Mouse (Mus musculus) myocyte (in vitro differentiated cells): ENCODE data around the gene Clptm1. TPM values are rescaled to one million over a fixed set of nuclear protein-coding genes. Genes with fewer than 3 reads are reported as not detected.

Experiments used
- H3K27me3 ChIP-seq: one replicate; pipeline ENCODE4 v1.6.1; 2011; ENCODE audit not compliant: control insufficient read depth, insufficient read depth, insufficient read length
- H3K36me3 ChIP-seq: one replicate; pipeline ENCODE4 v1.6.1; 2011; ENCODE audit not compliant: control insufficient read depth, insufficient read depth
- H3K4me2 ChIP-seq: one replicate; pipeline ENCODE4 v1.6.1; 2011; ENCODE audit warnings: low read depth, control low read depth
- H3K4me3 ChIP-seq: one replicate; pipeline ENCODE4 v1.5.1; 2011; ENCODE audit warnings: mild to moderate bottlenecking, control low read depth, moderate library complexity
- H3K79me2 ChIP-seq: one replicate; pipeline ENCODE4 v1.6.1; 2011; ENCODE audit not compliant: control insufficient read depth, insufficient read depth
- H3ac ChIP-seq: one replicate; pipeline ENCODE4 v1.6.1; 2011; ENCODE audit not compliant: control insufficient read depth, insufficient read length
- CEBPB ChIP-seq: IDR thresholded peaks from 2 replicates; pipeline ENCODE4 v1.6.1; 2011; ENCODE audit warnings: mild to moderate bottlenecking, moderate library complexity; ENCODE audit not compliant: poor library complexity, insufficient read depth, severe bottlenecking
- E2F4 ChIP-seq: IDR thresholded peaks from one replicate; pipeline ENCODE4 v1.6.1; 2011; ENCODE audit warnings: mild to moderate bottlenecking, control low read depth, moderate library complexity; ENCODE audit not compliant: insufficient read depth
- MAX ChIP-seq: IDR thresholded peaks from one replicate; pipeline ENCODE4 v1.6.1; 2011; ENCODE audit warnings: low read depth, mild to moderate bottlenecking, control low read depth
- MYOD1 ChIP-seq, 3 experiments: IDR thresholded peaks; one replicate each; pipeline ENCODE4 v1.6.1; 2011; ENCODE audit warnings: control low read depth in 2 of 3, low read depth in 2 of 3, mild to moderate bottlenecking in 2 of 3, moderate library complexity in 1 of 3; ENCODE audit not compliant: insufficient read length in 2 of 3, control insufficient read depth in 1 of 3
- MYOG ChIP-seq, 3 experiments: IDR thresholded peaks; one replicate each; pipeline ENCODE4 v1.6.1; 2011; ENCODE audit warnings: control low read depth in 2 of 3, low read depth in 2 of 3, mild to moderate bottlenecking in 2 of 3; ENCODE audit not compliant: insufficient read length in 2 of 3, control insufficient read depth in 1 of 3, insufficient read depth in 1 of 3
- POLR2A ChIP-seq: IDR thresholded peaks from one replicate; pipeline ENCODE4 v1.6.1; 2011; ENCODE audit warnings: low read depth, mild to moderate bottlenecking, control low read depth, moderate library complexity; ENCODE audit not compliant: insufficient read length
- POLR2AphosphoS2 ChIP-seq: IDR thresholded peaks from one replicate; pipeline ENCODE4 v1.6.1; 2011; ENCODE audit warnings: low read depth, control low read depth; ENCODE audit not compliant: insufficient read length
- REST ChIP-seq: IDR thresholded peaks from one replicate; pipeline ENCODE4 v1.6.1; 2011; ENCODE audit warnings: mild to moderate bottlenecking, control low read depth, moderate library complexity; ENCODE audit not compliant: insufficient read depth, insufficient read length
- SRF ChIP-seq: IDR thresholded peaks from one replicate; pipeline ENCODE4 v1.6.1; 2011; ENCODE audit warnings: low read depth; ENCODE audit not compliant: control insufficient read depth, insufficient read length
- TCF12 ChIP-seq: IDR thresholded peaks from one replicate; pipeline ENCODE4 v1.6.1; 2011; ENCODE audit warnings: mild to moderate bottlenecking, control low read depth; ENCODE audit not compliant: poor library complexity, insufficient read depth, severe bottlenecking
- TCF3 ChIP-seq: IDR thresholded peaks from one replicate; pipeline ENCODE4 v1.6.1; 2011; ENCODE audit warnings: low read depth, control low read depth; ENCODE audit not compliant: insufficient read length
- USF1 ChIP-seq: IDR thresholded peaks from one replicate; pipeline ENCODE4 v1.6.1; 2011; ENCODE audit warnings: low read depth, mild to moderate bottlenecking, control low read depth, moderate library complexity
- polyA plus RNA-seq: library from polyadenylated mRNA; unstranded; fragments of >200 nt; fragmentation: generic; extraction: Trizol; gene quantifications from one replicate; pipeline ENCODE4 v1.2.1, GENCODE M21; 2012; ENCODE audit warnings: missing spikeins

Gene Clptm1
- polyA plus RNA-seq, 1 experiment: 126 TPM

DNA sequence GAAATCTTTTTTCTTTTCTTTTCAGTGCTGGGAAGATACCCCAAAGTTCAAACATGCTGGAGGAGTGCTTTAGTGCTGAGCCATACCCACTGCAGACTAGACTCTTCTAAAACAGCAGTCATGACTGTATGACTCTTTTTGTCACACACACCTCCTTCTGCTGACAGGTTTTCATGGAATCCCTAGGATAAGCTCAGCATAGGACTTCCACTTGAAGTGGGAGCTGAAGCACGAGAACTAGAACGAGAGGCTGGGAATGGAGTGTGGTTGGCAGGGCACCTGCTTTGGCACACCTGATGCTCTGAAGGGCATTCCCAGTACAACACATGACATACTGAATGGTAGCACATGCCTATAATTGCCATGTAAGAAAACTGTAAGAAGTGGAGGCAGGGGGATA, 12.2 kb downstream of the Clptm1 start:
- H3ac ChIP-seq: no peak overlapping the region
- no peak overlapping the region for H3K4me2 ChIP-seq
- H3K79me2 ChIP-seq: peaks cover 8% of the 10 kb centered on the region
- no peaks in the 10 kb centered on the region for H3K36me3 ChIP-seq
- no peak overlapping the region for H3K4me3 ChIP-seq
- TF ChIP-seq POLR2A: no peak
- no peak for TF ChIP-seq MAX
- no peak for TF ChIP-seq E2F4
- TF ChIP-seq SRF: no peak
- TF ChIP-seq MYOG (IDR thresholded peaks at IDR 0.05; ENCODE audit: control insufficient read depth in 1 of 3, insufficient read depth in 1 of 3, insufficient read length in 2 of 3, low read depth in 2 of 3): no peak
- no peak for TF ChIP-seq TCF3
- no peaks in the 10 kb centered on the region for H3K27me3 ChIP-seq

GRCm38 (mm10) chr7:19651063-19651786, 13.6 kb downstream of the Clptm1 start:
- TF ChIP-seq TCF12: no peak
- TF ChIP-seq MAX: no peak
- TF ChIP-seq SRF: no peak
- no peak for TF ChIP-seq E2F4
- TF ChIP-seq MYOD1 (IDR thresholded peaks at IDR 0.05; ENCODE audit: control insufficient read depth in 1 of 3, insufficient read length in 2 of 3, low read depth in 2 of 3): no peak
- no peak for TF ChIP-seq POLR2A
- no peak for TF ChIP-seq POLR2AphosphoS2
- Histone ChIP-seq H3K36me3 (no peaks in the 10 kb centered on the region), H3K79me2 (no peaks in the 10 kb centered on the region), H3ac (no peak overlapping the region), H3K27me3 (no peaks in the 10 kb centered on the region), H3K4me3 (no peak overlapping the region), H3K4me2 (no peak overlapping the region)

DNA sequence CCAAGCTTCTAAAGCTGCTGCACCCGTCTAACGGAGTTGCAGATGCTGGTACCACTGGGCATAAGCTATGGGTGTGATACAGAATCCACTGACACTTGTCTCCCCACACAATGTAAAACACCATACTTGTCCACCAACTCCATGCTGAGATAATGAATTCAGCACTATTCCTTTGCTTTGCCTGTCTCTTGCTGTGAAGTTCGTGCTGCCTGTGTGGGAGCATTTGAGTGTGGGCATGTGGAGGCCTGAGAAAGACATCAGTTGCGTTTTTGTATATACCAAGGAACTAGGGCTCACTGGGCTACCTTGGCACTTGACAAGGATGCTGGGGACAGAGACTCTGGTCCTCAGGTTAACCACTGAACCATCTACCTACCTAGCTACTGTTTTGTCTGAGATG, 23.6 kb downstream of the Clptm1 start:
- Histone ChIP-seq H3K79me2 (no peaks in the 10 kb centered on the region), H3K36me3 (peaks cover 22% of the 10 kb centered on the region), H3ac (no peak overlapping the region), H3K27me3 (no peaks in the 10 kb centered on the region), H3K4me3 (no peak overlapping the region), H3K4me2 (no peak overlapping the region)
- no peak for TF ChIP-seq REST
- TF ChIP-seq USF1: no peak
- no peak for TF ChIP-seq SRF
- no peak for TF ChIP-seq CEBPB
- no peak for TF ChIP-seq TCF3
- no peak for TF ChIP-seq MAX
- TF ChIP-seq TCF12: no peak
- no peak for TF ChIP-seq MYOG (IDR thresholded peaks at IDR 0.05; ENCODE audit: control insufficient read depth in 1 of 3, insufficient read depth in 1 of 3, insufficient read length in 2 of 3, low read depth in 2 of 3)
- no peak for TF ChIP-seq MYOD1 (IDR thresholded peaks at IDR 0.05; ENCODE audit: control insufficient read depth in 1 of 3, insufficient read length in 2 of 3, low read depth in 2 of 3)
- no peak for TF ChIP-seq POLR2AphosphoS2
- TF ChIP-seq POLR2A: no peak
- no peak for TF ChIP-seq E2F4

GRCm38 (mm10) chr7:19635074-19635827, 29.6 kb downstream of the Clptm1 start:
- H3K27me3 ChIP-seq: no peaks in the 10 kb centered on the region
- H3K4me3 ChIP-seq: no peak overlapping the region
- peaks cover 4% of the 10 kb centered on the region for H3K36me3 ChIP-seq
- H3K4me2 ChIP-seq: no peak overlapping the region
- TF ChIP-seq MYOG (IDR thresholded peaks at IDR 0.05; ENCODE audit: control insufficient read depth in 1 of 3, insufficient read depth in 1 of 3, insufficient read length in 2 of 3, low read depth in 2 of 3) (no peak), REST (no peak)
- H3ac ChIP-seq: no peak overlapping the region
- H3K79me2 ChIP-seq: no peaks in the 10 kb centered on the region

DNA sequence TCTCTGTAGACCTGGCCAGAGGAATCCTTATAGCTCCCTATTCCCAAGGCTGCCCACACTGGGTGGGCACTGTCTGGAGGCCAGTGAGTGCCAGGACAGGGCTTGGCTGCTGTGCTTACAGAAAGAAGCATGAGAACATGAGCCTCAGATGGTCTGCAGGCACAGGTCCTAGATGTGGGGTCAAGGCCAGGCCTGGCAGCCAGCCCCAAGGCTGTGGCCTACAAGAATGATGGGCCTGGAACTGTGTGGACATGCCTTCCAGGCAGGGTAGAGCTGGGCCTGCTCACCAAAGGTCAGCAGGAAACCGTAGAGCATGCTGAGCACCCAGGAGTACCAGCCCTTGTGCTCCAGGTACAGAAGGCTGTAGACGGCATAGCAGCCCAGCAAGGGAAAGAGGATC, 30.2 kb downstream of the Clptm1 start:
- Histone ChIP-seq H3K36me3 (peaks cover 4% of the 10 kb centered on the region), H3K27me3 (no peaks in the 10 kb centered on the region), H3K4me2 (no peak overlapping the region), H3K79me2 (no peaks in the 10 kb centered on the region), H3ac (no peak overlapping the region), H3K4me3 (no peak overlapping the region)
- TF ChIP-seq POLR2A: no peak
- no peak for TF ChIP-seq SRF
- TF ChIP-seq E2F4: no peak
- TF ChIP-seq MYOD1 (IDR thresholded peaks at IDR 0.05; ENCODE audit: control insufficient read depth in 1 of 3, insufficient read length in 2 of 3, low read depth in 2 of 3): no peak
- no peak for TF ChIP-seq TCF3
- no peak for TF ChIP-seq USF1
- no peak for TF ChIP-seq POLR2AphosphoS2
- TF ChIP-seq REST: no peak
- no peak for TF ChIP-seq CEBPB
- TF ChIP-seq TCF12: no peak
- TF ChIP-seq MYOG (IDR thresholded peaks at IDR 0.05; ENCODE audit: control insufficient read depth in 1 of 3, insufficient read depth in 1 of 3, insufficient read length in 2 of 3, low read depth in 2 of 3): no peak
- TF ChIP-seq MAX: no peak
